Mouse (Mus musculus): ENCODE measurements around the gene Olfr1167. TPM values are rescaled to one million over a fixed set of nuclear protein-coding genes. Genes with fewer than 3 reads are reported as not detected.
"Not testable (repeated sequence)": the region's sequence is repeated elsewhere in the genome, so short reads cannot be mapped to it uniquely, and the experiment has no call there.

Olfr1167 gene
- total RNA-seq (2021), result not detected in 2 replicates
- long read RNA-seq, result 0 reads

GRCm38 (mm10) chr2:88155093-88155492, at the start of gene Olfr1167:
Gene Olfr1167 (minus strand): TSS chr2:88155193.
- DNase-seq, result not testable (repeated sequence)

DNA sequence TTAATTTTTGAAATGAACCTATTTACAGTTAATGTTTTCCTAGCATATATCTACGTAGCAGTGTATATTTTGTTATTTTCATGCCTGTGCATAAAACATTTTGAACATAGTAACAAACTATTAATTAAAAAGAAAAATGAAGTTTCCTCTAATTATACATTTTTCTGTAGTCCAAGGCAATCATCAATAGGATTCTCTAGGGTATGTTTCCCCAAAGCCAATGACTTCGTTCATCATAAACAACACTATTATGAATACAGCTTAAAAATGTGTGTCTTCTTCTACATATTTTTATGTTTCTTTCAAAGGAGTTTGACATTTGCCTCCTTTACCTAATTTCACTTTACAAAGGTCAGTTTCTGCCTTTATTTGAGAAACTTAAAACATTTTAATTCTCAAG, 26.6 kb upstream of the Olfr1167 start, which contains the start of gene Olfr1168:
TSS of gene Olfr1168 (plus strand) at position 301 of the 400 bp plus-strand sequence.
- DNase-seq, result no peak

GRCm38 (mm10) chr2:88128172-88128571, 26.8 kb downstream of the Olfr1167 start, which contains the start of gene Olfr1166:
Gene Olfr1166 (minus strand): TSS chr2:88128272.
- no peak for DNase-seq

Other genes with a start within 250 kb of the Olfr1167 start
- gene Olfr1155, start 210.1 kb downstream of the Olfr1167 start, total RNA-seq (2021), result not detected in 2 replicates
- not detected in 2 replicates for gene Olfr1156, start 202.1 kb downstream of the Olfr1167 start, total RNA-seq (2021)
- not detected in 2 replicates for gene Olfr1157, start 186.9 kb downstream of the Olfr1167 start, total RNA-seq (2021)
- gene Olfr74, start 180.5 kb downstream of the Olfr1167 start, total RNA-seq (2021), result not detected in 2 replicates
- not detected in 2 replicates for gene Olfr1158, start 165.1 kb downstream of the Olfr1167 start, total RNA-seq (2021)
- not detected in 2 replicates for gene Olfr1160, start 146.9 kb downstream of the Olfr1167 start, total RNA-seq (2021)
- not detected in 2 replicates for gene Olfr1161, start 132.4 kb downstream of the Olfr1167 start, total RNA-seq (2021)
- not detected in 2 replicates for gene Olfr73, start 117.5 kb downstream of the Olfr1167 start, total RNA-seq (2021)
- not detected in 2 replicates for gene Olfr1162, start 104.1 kb downstream of the Olfr1167 start, total RNA-seq (2021)
- gene Olfr1163, start 83.4 kb downstream of the Olfr1167 start, total RNA-seq (2021), result not detected in 2 replicates
- gene Olfr1164, start 61.2 kb downstream of the Olfr1167 start, total RNA-seq (2021), result not detected in 2 replicates
- not detected in 2 replicates for gene Olfr1166, start 26.9 kb downstream of the Olfr1167 start, total RNA-seq (2021)
- gene Olfr1168, start 26.7 kb upstream of the Olfr1167 start, total RNA-seq (2021), result not detected in 2 replicates
- gene Olfr1170, start 73.1 kb upstream of the Olfr1167 start, total RNA-seq (2021), result not detected in 2 replicates
- gene Olfr1173, start 124.7 kb upstream of the Olfr1167 start, total RNA-seq (2021), result not detected in 2 replicates
- not detected in 2 replicates for gene Olfr1174-ps, start 159.9 kb upstream of the Olfr1167 start, total RNA-seq (2021)
- not detected in 2 replicates for gene Olfr1175-ps, start 172.0 kb upstream of the Olfr1167 start, total RNA-seq (2021)
- not detected in 2 replicates for gene Olfr1176, start 181.5 kb upstream of the Olfr1167 start, total RNA-seq (2021)
- not detected in 2 replicates for gene Olfr1177-ps, start 191.3 kb upstream of the Olfr1167 start, total RNA-seq (2021)
- gene Olfr1178, start 231.9 kb upstream of the Olfr1167 start, total RNA-seq (2021), result not detected in 2 replicates